In the genomic region with DNA sequence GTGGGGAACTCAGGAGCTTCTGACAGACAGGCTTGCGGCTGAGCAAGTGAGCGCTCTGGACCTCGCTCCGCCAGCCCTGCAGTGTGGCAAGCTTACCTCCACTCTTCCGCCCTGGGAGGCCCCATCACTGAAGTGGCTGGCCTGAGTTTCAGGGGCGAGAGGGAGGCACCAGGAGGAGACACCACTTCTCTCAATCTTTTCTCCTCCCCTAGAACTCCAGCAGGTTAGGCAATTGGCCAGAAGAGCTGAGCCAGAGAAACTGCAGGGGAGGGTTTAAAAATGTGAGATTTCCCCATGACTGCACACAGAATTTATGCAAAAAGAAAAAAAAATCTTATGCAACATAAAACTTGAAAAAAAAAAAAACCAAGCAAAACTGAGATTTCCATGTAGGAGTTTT, we compare ENCODE assay signal across 16 mouse cellular contexts. TPM values are rescaled to one million over a fixed set of nuclear protein-coding genes. Genes with fewer than 3 reads are reported as not detected.
DNase-seq lines count a peak whose midpoint lies in the region; ATAC-seq and TF ChIP-seq lines count a peak whose summit lies in the region.
"Had no signal": no experiment of that assay in that cellular context is flagged by ENCODE, and none has a peak within 500 bp of the region (broad histone marks: within the 10 kb centered on the region; RNA-seq: fewer than 3 reads in every experiment).

No protein-coding gene starts in this region.

- in situ Hi-C loops in Patski (cut with MboI; ENCODE audit: low pct_unique_long_range_greater_than_20kb), result no loop called here

- peaks cover 98% of the 10 kb centered on the region for H3K36me3 ChIP-seq in forebrain, embryonic 13.5 days (ENCODE audit: poor library complexity, severe bottlenecking)

- WGBS in forebrain, embryonic 13.5 days, result 84% methylated on average over 6 of the region's 6 CpGs

- no peaks in the 10 kb centered on the region for H3K27me3 ChIP-seq in Patski
- no peaks in the 10 kb centered on the region for H3K27me3 ChIP-seq in forebrain, embryonic 13.5 days
- H3K27me3 ChIP-seq: hindbrain, embryonic 12.5 days had no signal

- peak; percentile 62 for ATAC-seq in Patski
- ATAC-seq in CD4-positive, CD25-positive, alpha-beta regulatory T cell, adult 4 months, result no peak
- no peak for ATAC-seq in forebrain, embryonic 13.5 days
- ATAC-seq: forebrain, embryonic 14.5 days had no signal

- CTCF ChIA-PET in Patski (lab: Charles Lee), result interaction anchor here (0.9 to 3.3 kb wide), 2 partner anchors 9 to 17 kb away, joined by 3 to 12 read pairs; no protein-coding TSS in a partner anchor

- no peak for TF ChIP-seq CTCF in Patski (IDR thresholded peaks at IDR 0.05)

- H3K4me3 ChIP-seq in forebrain, embryonic 13.5 days, result no peak overlapping the region
- H3K4me3 ChIP-seq: hindbrain, embryonic 12.5 days had no signal

- peak; percentile 35 to 45 for DNase-seq in cerebellum, postnatal 14 days
- DNase-seq in cerebellum, adult 9-10 months, result no peak
- DNase-seq in left cerebral cortex, adult 18-20 months (ENCODE audit: low spot score in 2 of 2), result peak; percentile 45 to 59
- no peak for DNase-seq in left cerebral cortex, adult 8-10 months (ENCODE audit: low spot score in 2 of 2)
- DNase-seq in Patski (ENCODE audit: low read depth, low spot score), result peak; percentile 24
- peak; percentile 22 to 31 for DNase-seq in kidney, postnatal 36 days
- DNase-seq: heart, adult 11 months; midbrain, embryonic 14.5 days; thymus, postnatal 4 days had no signal

- no peak overlapping the region for H3K4me2 ChIP-seq in forebrain, embryonic 13.5 days
- H3K4me2 ChIP-seq: hindbrain, embryonic 12.5 days had no signal

- no peak overlapping the region for H3K9ac ChIP-seq in forebrain, embryonic 13.5 days
- H3K9ac ChIP-seq: hindbrain, embryonic 12.5 days; liver, embryonic 14.5 days had no signal

- POLR2A ChIA-PET in Patski (lab: Charles Lee), result interaction anchor here (0.8 to 1.5 kb wide), 2 partner anchors 9 to 30 kb away, joined by 3 to 7 read pairs; no protein-coding TSS in a partner anchor

- H3K4me1 ChIP-seq in forebrain, embryonic 13.5 days, result no peaks in the 10 kb centered on the region
- H3K4me1 ChIP-seq: hindbrain, embryonic 12.5 days had no signal

- H3K9me3 ChIP-seq in forebrain, embryonic 13.5 days (replicated peaks), result no peaks in the 10 kb centered on the region
- H3K9me3 ChIP-seq: hindbrain, embryonic 12.5 days had no signal

- H3K27ac ChIP-seq in forebrain, embryonic 13.5 days, result no peak overlapping the region
- H3K27ac ChIP-seq: hindbrain, embryonic 12.5 days had no signal

RNA-seq across cellular contexts. Expression of gene Gm49354, which starts 19.0 kb away (rescaled TPM):
- not detected for total RNA-seq in left cerebral cortex, adult 18-20 months (2021)
- not detected for total RNA-seq in left cerebral cortex, adult 8-10 months (2022)
- polyA plus RNA-seq in Patski (2021), result 0.22 TPM
- polyA plus RNA-seq in CD4-positive, CD25-positive, alpha-beta regulatory T cell, adult 4 months (2017; shearing (Covaris generic)), result not detected
- polyA plus RNA-seq in forebrain, embryonic 13.5 days (2015; fragmentation: Nextera tagmentation; extraction: Ambion mirVana), result not detected in 2 replicates
- total RNA-seq: layer of hippocampus, adult 8-10 months had no signal
- polyA plus RNA-seq: C2C12; forebrain, embryonic 14.5 days; hindbrain, embryonic 12.5 days; midbrain, embryonic 14.5 days had no signal

RNA-seq across cellular contexts. Expression of gene Tut7, which starts 21.9 kb away (rescaled TPM):
- 10 to 100 TPM; 53.5 to 60.4 TPM for total RNA-seq in left cerebral cortex, adult 18-20 months (2021)
- total RNA-seq in left cerebral cortex, adult 8-10 months (2022), result 10 to 100 TPM; 58.7 to 64.0 (median 59.9) TPM
- 59.7 TPM for polyA plus RNA-seq in Patski (2021)
- 10 to 100 TPM; 71.4 to 71.8 TPM for polyA plus RNA-seq in CD4-positive, CD25-positive, alpha-beta regulatory T cell, adult 4 months (2017; shearing (Covaris generic))
- 48.2 and 56.5 TPM in 2 replicates for polyA plus RNA-seq in forebrain, embryonic 13.5 days (2015; fragmentation: Nextera tagmentation; extraction: Ambion mirVana)

RNA-seq across cellular contexts. Expression of gene Isca1, which starts 31.4 kb away (rescaled TPM):
- total RNA-seq in left cerebral cortex, adult 18-20 months (2021), result 100 to 1,000 TPM; 155 to 161 TPM
- total RNA-seq in left cerebral cortex, adult 8-10 months (2022), result 100 to 1,000 TPM; 134 to 159 (median 150) TPM
- polyA plus RNA-seq in Patski (2021), result 89.7 TPM
- polyA plus RNA-seq in CD4-positive, CD25-positive, alpha-beta regulatory T cell, adult 4 months (2017; shearing (Covaris generic)), result 10 to 100 TPM; 54.6 to 62.5 TPM
- 115 and 119 TPM in 2 replicates for polyA plus RNA-seq in forebrain, embryonic 13.5 days (2015; fragmentation: Nextera tagmentation; extraction: Ambion mirVana)

RNA-seq across cellular contexts. Expression of gene 1700014D04Rik, which starts 54.4 kb away (rescaled TPM):
- total RNA-seq in left cerebral cortex, adult 18-20 months (2021), result 1 to 10 TPM; 1.6 to 2.7 TPM
- 1 to 10 TPM in 3 of 4 experiments, under 1 TPM in 1; 0.78 to 1.8 (median 1.1) TPM for total RNA-seq in left cerebral cortex, adult 8-10 months (2022)
- 0.12 TPM for polyA plus RNA-seq in Patski (2021)
- polyA plus RNA-seq in CD4-positive, CD25-positive, alpha-beta regulatory T cell, adult 4 months (2017; shearing (Covaris generic)), result not detected
- not detected in 2 replicates for polyA plus RNA-seq in forebrain, embryonic 13.5 days (2015; fragmentation: Nextera tagmentation; extraction: Ambion mirVana)
- polyA plus RNA-seq: forebrain, embryonic 14.5 days; hindbrain, embryonic 12.5 days had no signal

Comparison
In these comparisons a context has a peak if more than half of its experiments do, and no peak if none do; other contexts are left out.
1. DNase-seq: peak in cerebellum, postnatal 14 days (2 of 2), left cerebral cortex, adult 18-20 months (2 of 2), Patski (single experiment) and kidney, postnatal 36 days (2 of 2); none in cerebellum, adult 9-10 months (single experiment) and left cerebral cortex, adult 8-10 months (0 of 2).